Mouse (Mus musculus) lung, postnatal 0 days (tissue): ENCODE data around the gene Man1a.

ENCODE experiments used
- CTCF ChIP-seq: IDR thresholded peaks from 2 replicates; pipeline ENCODE4 v1.5.1; 2016; ENCODE audit warnings: antibody characterized with exemption, mild to moderate bottlenecking
- EP300 ChIP-seq: IDR thresholded peaks from 2 replicates; pipeline ENCODE4 v1.6.1; 2016; ENCODE audit warnings: antibody characterized with exemption, mild to moderate bottlenecking, control low read depth

DNA sequence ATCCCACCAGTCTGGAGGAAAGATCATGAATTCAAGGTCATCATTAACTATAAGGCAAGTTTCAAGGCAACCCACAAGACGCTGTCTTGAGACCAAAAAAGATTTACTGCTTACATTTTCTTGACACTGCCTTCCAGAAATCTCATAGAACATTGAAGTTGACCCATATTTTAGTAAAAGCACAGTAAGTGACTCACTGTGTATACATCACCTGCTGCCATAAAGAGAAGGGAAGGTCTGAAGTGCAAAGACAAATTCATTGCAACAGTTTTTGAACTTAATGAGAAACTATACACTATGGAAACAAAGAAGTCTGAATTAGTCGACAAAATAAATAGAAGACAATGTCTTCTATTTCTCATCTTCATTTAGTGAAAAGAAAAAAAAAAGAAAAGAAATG lies 8.7 kb upstream of the Man1a start:
- no peak for TF ChIP-seq EP300
- no peak for TF ChIP-seq CTCF
